ENCODE assay signal across 9 mouse cellular contexts in genomic region chr2:106431141-106431540, GRCm38 (mm10).
DNase-seq lines count a peak whose midpoint lies in the region; ATAC-seq and TF ChIP-seq lines count a peak whose summit lies in the region.
"Had no signal": no experiment of that assay in that cellular context is flagged by ENCODE, and none has a peak within 500 bp of the region (broad histone marks: within the 10 kb centered on the region; RNA-seq: fewer than 3 reads in every experiment).

No protein-coding gene starts in this region.

- no peak for TF ChIP-seq EP300 in lung, postnatal 0 days (IDR thresholded peaks at IDR 0.05)

- 16% methylated on average over 8 of the region's 8 CpGs for WGBS in forebrain, embryonic 13.5 days
- WGBS in lung, postnatal 0 days = 33% methylated on average over 8 of the region's 8 CpGs

- H3K36me3 ChIP-seq in forebrain, embryonic 13.5 days (ENCODE audit: poor library complexity, severe bottlenecking) = no peaks in the 10 kb centered on the region
- no peaks in the 10 kb centered on the region for H3K36me3 ChIP-seq in lung, postnatal 0 days (ENCODE audit: insufficient read depth, low read length)

- DNase-seq in NIH3T3 (ENCODE audit: low read depth) = peak; percentile 72
- peak; percentile 53 for DNase-seq in heart, postnatal 36 days
- peak; percentile 63 to 83 for DNase-seq in layer of hippocampus, adult 2 months (ENCODE audit: low spot score in 2 of 2)
- DNase-seq in lung, postnatal 0 days (ENCODE audit: low spot score) = peak; percentile 77
- DNase-seq in right cerebral cortex, adult 18-20 months = peak; percentile 76

- TF ChIP-seq CTCF in layer of hippocampus, adult 2 months (conservative IDR thresholded peaks at IDR 0.05) = peak; percentile 97
- TF ChIP-seq CTCF in lung, postnatal 0 days (IDR thresholded peaks at IDR 0.05) = peak; percentile 93

- peak overlapping the region; percentile 51; the same call in 1 of the 2 replicates for H3K27ac ChIP-seq in forebrain, embryonic 13.5 days
- no peak overlapping the region for H3K27ac ChIP-seq in layer of hippocampus, adult 2 months
- no peak overlapping the region for H3K27ac ChIP-seq in lung, postnatal 0 days (ENCODE audit: low read length)

- peak overlapping the region; percentile 23 for H3K4me3 ChIP-seq in forebrain, embryonic 13.5 days
- H3K4me3 ChIP-seq in layer of hippocampus, adult 2 months = peak overlapping the region; percentile 55
- no peak overlapping the region for H3K4me3 ChIP-seq in lung, postnatal 0 days (ENCODE audit: low read depth, low read length)
- H3K4me3 ChIP-seq: erythroblast, embryonic 14.5 days had no signal

- H3K4me2 ChIP-seq in forebrain, embryonic 13.5 days = peak overlapping the region; percentile 60
- H3K4me2 ChIP-seq in lung, postnatal 0 days (replicated peaks; ENCODE audit: low read depth, low read length) = no peak overlapping the region; the same call in 1 of the 2 replicates

- peak; percentile 69 for ATAC-seq in cerebellum, adult (ENCODE audit: insufficient number of reproducible peaks, low FRiP score, low TSS enrichment)
- peak; percentile 81 for ATAC-seq in forebrain, embryonic 13.5 days
- peak; percentile 32; the same call in 1 of the 2 replicates for ATAC-seq in lung, postnatal 0 days
- ATAC-seq in monocyte, adult 5-6 weeks (replicated peaks; ENCODE audit: insufficient number of reproducible peaks, low FRiP score, low TSS enrichment, poor library complexity, severe bottlenecking) = no peak

- no peak overlapping the region for H3K9ac ChIP-seq in forebrain, embryonic 13.5 days
- no peak overlapping the region for H3K9ac ChIP-seq in lung, postnatal 0 days (replicated peaks; ENCODE audit: low read depth)

- intact Hi-C loops in heart, postnatal 36 days (cut with DNase I) = loop anchor here (1.0 kb wide), 1 partner anchor 524 kb away; no protein-coding TSS in a partner anchor

- peaks cover 26% of the 10 kb centered on the region for H3K4me1 ChIP-seq in forebrain, embryonic 13.5 days
- no peaks in the 10 kb centered on the region for H3K4me1 ChIP-seq in lung, postnatal 0 days (ENCODE audit: insufficient read depth, low read depth, low read length)

- H3K27me3 ChIP-seq in forebrain, embryonic 13.5 days = no peaks in the 10 kb centered on the region; the same call in 1 of the 2 replicates
- no peaks in the 10 kb centered on the region for H3K27me3 ChIP-seq in lung, postnatal 0 days (replicated peaks; ENCODE audit: insufficient read depth, low read length)

- H3K9me3 ChIP-seq in forebrain, embryonic 13.5 days (replicated peaks) = no peaks in the 10 kb centered on the region
- no peaks in the 10 kb centered on the region for H3K9me3 ChIP-seq in lung, postnatal 0 days (ENCODE audit: low read length)
